Mouse (Mus musculus) heart, postnatal 14 days (tissue): ENCODE data around the gene Armc8. TPM values are rescaled to one million over a fixed set of nuclear protein-coding genes. Genes with fewer than 3 reads are reported as not detected.

Experiments used
- DNase-seq, 2 experiments: peaks; one replicate each; pipeline ENCODE4 v3.0.0; 2021 to 2022
- intact Hi-C: fragments of 180-260 bp; cut with DNase I; formaldehyde crosslinking; loops from one replicate; pipeline ENCODE4 v1.15.1; 2025
- total RNA-seq, 2 experiments: library from RNA; stranded (reverse); gene quantifications; 2 replicates each; pipeline ENCODE4 v1.2.3; 2021

The Armc8 gene
- total RNA-seq, 2 experiments from 2014 or later, result 22.7 to 23.0 TPM

DNA sequence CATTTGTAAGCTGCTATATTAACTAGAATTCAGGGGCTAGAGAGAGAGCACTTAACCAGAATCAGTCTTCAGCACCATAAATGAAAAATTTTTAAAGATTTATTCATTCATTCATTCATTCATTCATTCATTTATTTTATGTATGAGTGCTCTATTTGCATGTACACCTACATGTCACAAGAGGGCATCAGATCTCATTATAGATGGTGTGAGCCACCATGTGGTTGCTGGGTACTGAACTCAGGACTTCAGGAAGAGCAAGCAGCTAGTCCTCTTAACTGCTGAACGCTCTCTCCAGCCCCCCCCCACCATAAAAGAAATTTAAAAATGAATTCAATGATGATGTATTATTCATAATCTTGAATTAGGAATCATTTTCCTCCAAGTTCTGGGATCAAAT is 22.4 kb downstream of the Armc8 start:
- intact Hi-C loops, result no loop called here
- no peak for DNase-seq

DNA sequence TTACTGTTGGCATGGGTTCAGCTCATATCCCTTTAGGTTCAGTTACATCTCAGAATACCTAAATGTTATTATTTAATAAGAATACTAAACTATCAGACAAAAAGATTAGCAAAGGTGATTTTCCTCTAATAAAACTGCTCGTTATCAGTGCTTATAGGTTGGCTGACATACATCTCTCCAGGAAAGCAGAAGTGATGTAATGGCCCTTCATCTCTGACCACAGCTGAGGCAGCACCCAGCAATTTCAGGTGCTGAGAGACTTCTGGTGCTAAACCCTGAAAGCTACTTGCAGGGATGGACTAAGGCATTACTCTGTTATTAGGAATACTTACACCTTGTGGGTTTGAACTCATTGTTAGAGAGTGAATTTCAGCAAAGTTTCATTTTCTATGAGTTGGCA is 36.8 kb downstream of the Armc8 start:
- DNase-seq, result no peak
- intact Hi-C loops, result no loop called here

DNA sequence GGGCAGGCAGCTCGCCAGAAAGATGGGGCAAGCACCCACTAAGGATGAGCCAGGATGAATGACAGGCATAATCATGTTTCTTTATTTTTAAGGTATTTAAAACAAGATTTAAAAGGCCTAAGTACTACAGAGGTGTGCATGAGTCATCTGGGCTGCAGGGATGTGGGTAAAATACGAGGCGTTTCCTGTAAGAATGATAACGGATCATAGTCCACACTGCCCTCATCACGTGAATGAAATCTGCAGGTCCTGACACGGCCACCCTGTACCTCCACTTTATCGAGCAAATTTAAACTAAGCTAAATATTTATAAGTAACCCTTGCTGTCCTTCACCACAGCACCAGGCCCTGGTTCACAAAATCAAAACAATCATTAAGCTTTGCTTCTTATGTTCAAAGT is 62.8 kb downstream of the Armc8 start:
- intact Hi-C loops, result no loop called here
- DNase-seq, result no peak

DNA sequence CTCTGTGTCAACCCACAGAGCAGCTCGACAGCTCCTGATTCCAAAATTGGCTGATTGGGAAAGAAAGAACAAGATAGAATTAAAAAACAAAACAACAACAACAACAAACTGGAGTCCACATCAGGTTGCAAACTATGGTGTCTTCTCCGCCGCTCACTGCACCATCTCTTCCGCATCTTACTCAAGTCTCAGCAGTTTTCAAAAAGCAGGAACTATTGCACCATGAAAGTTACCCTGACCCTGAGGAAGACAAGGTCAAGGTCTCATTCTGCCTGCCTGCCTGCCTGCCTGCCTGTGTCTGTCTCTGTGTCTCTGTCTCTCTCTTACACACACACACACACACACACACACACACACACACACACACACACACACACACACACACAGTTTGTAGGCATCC is 69.4 kb downstream of the Armc8 start:
- intact Hi-C loops, result no loop called here
- DNase-seq, result no peak

DNA sequence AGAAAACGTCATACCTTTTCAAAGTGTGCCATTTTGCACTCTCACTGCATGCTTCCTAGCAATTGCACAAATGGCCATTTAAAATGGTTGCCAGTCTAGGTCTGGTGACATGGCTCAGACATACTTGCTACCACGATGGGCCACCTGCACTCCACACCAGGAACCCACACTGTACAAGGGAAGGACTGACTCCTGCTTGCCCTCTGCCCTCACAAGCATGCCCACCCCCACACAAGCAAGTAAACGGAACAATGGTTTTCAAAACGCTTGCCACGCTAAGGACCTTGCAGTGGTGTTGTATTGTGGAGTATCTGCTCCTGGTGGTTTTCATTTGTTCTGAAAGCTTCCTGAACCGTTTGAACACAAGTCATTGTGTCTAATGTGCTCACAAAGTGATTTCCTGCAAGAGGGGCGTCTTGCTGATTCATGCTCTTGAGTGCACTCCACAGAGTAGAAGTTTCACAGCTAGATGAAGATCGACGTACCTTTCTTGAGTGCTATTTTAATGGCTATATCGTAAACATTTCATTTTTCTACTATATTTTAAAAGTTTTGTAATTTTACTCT is 76.0 kb downstream of the Armc8 start:
- DNase-seq, result no peak
- intact Hi-C loops, result no loop called here

DNA sequence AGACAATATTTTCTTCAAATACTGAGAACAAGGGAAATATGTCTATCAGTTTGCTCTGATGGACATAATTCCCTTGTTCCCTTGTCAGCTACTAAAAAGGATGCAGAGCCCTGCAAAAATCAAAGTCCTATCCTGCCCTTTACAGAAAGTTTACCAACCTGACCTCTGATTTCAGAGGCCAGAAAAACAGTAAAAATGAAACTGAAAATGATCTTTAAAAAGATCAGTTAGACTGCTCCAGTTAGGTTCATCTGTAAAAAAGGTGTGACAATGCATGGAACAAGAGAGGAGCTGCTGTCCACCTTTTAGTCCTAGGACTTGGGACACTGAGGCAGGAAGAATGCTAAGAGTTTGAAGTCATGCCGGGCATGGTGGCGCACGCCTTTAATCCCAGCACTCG is 77.6 kb downstream of the Armc8 start:
- DNase-seq, result no peak
- intact Hi-C loops, result no loop called here

DNA sequence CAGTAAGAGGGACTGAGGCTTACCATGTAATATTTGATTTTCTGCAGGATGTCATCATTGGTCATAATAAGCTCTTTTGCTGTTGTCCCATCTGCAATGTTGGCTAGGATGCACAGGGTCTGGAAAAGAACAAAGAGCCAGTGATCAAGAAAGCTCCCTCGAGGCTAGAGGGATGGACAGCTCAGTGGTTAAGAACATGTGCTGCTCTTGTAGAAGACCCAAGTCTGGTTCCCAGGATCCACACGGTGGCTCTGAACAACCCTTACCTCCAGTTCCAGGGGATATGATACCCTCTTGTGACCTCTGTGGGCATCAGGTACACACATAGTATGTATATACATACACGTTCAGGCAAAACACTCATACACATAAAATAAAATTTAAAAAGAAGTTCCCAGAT is 80.9 kb downstream of the Armc8 start:
- DNase-seq, result no peak
- intact Hi-C loops, result no loop called here

DNA sequence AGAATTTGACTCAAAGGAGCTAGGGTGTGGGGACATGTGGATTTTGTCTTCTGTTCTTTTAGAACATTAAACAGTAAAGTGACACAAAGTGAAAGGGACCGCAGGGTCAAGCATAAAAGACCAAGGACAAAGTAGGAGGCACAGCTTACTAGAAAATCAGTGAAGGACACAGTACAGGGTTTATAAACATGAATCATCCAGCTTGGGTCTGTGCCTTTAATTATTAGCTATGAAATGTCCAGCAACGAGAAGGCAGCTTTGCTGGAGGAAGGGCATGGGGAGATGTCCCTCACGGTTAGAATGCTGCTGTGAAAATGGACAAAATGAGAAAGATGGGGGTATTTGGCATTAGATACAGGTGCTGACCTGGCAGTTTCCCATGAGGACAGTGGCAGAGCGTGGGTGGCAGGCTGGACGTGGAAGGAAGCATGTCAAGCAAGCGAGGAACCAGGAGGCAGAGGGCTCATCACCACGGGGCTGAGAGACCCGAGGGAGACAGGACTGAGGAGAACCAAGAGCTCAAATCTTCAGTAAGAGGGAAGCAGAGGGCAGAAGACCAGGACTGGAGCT is 81.5 kb downstream of the Armc8 start:
- no peak for DNase-seq
- intact Hi-C loops, result no loop called here

DNA sequence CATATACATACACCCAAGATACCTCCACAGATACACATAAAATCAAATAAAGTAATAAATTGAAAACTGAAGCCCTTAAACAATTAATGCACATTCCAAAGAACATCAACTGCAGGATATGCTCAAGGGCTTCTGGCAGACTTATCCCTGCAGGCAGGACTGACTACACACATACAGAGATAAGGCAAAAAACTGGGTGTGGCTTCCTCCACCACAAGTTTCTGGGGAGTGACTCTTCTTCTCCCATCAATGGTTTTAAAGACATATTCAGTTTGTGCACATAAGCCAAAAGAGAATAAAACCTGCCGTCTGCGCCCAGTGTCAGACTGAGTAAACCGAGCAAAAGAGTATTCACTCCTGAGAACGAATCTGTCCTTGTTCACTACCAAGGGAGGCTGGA is 83.6 kb downstream of the Armc8 start:
- no peak for DNase-seq
- intact Hi-C loops, result no loop called here

DNA sequence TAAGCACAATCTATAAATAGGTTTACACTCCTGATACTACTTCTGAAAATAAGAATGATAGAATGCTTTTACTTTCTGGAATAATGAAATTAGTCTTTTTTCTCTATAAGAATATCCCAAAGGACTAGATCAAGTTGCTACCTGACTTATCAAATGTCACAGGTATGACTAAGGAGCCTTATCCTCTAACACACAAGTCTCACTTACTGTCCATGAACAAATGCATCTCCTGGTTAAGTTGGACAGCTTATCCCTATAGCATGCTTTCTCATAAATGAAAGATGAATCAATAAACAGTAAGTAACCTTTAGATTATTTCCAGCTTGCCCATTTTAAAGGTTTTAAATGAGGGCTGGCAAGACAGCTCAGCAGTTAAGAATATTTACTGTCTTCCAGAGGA is 84.1 kb downstream of the Armc8 start:
- DNase-seq, result no peak
- intact Hi-C loops, result no loop called here

DNA sequence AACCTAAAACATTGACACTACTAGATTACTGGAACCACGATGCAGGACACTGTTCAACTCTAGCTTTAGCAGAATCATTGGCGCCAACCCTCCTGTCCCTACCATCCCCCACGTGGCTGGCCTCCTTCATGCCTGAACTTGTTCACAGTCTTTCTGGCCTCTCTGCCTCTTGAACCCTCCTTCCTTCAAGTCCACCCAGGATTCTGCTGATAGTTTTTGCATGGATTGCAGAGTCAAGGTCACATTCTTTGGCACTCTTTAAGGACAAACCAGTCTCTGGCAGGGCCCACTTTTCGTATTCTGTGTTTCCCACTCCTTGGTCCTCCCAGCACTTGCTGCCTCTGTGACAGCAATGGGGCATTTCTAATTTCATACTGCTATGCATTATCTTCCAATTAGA is 85.5 kb downstream of the Armc8 start:
- intact Hi-C loops, result no loop called here
- no peak for DNase-seq

DNA sequence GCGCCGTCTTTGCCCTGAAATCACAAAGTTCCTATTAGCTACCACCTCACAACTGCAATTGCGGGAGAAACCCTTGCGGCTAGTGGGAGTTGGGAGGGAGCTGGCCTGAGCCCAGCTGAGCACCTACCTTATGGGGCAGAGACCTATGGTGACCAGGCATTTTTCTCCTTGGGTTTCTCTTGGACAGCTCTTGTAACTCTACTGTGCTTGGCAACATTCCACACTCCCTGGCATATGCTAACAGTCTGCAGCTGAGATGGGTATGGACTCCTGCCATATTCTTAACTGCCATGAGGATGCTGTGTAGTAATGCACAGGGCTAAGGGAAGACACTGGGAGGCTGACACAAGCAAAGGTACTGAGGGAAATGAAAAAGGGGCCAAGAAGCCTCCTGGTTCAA is 87.9 kb downstream of the Armc8 start:
- intact Hi-C loops, result no loop called here
- no peak for DNase-seq

DNA sequence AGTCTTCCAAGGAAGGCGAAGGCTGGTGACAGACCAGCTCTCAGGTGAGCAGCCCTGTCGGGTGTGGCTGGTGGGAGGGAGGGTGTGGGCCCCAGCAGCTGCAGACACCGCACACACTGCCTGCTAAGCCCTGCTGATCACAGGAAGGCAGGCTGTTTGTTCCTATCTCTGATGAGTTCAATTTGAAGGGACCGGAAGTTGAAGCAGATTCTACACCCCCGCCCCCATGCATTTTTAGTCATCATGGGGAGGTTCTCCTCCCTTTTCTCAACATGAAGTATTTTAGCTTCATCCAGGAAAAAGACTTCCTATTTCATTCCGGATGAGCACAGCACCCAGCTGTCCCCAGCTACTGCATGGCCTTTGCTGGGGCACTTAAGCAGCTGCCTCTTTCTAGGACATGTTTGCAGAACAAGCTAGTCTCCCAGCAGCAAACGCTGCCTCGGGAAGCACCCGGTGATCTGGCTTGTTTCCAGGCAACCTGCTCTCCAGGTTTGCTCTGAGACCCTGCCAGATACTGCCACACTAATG is 89.5 kb downstream of the Armc8 start:
- peak in 1 of 2 experiments; percentile 9 for DNase-seq
- intact Hi-C loops, result no loop called here

DNA sequence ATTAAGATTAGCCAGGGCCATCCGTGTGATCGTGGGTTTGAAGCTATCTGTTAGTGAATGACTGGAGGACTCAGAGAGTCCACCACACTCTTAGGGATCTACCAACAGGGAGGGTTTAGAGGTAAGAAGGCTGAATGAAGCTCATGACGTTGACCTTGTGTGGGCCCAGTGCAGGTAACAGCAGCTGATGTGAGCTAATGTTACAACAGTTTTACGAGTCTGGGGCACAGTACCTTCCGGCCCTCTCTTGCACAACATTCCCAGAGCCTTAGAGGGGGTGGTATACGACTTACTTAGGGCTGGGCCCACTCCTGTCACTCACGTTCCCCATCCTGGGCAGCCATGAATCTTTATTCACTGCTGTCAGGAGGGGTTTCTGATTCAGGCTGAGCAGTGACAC is 97.4 kb downstream of the Armc8 start:
- no peak for DNase-seq
- intact Hi-C loops, result no loop called here

DNA sequence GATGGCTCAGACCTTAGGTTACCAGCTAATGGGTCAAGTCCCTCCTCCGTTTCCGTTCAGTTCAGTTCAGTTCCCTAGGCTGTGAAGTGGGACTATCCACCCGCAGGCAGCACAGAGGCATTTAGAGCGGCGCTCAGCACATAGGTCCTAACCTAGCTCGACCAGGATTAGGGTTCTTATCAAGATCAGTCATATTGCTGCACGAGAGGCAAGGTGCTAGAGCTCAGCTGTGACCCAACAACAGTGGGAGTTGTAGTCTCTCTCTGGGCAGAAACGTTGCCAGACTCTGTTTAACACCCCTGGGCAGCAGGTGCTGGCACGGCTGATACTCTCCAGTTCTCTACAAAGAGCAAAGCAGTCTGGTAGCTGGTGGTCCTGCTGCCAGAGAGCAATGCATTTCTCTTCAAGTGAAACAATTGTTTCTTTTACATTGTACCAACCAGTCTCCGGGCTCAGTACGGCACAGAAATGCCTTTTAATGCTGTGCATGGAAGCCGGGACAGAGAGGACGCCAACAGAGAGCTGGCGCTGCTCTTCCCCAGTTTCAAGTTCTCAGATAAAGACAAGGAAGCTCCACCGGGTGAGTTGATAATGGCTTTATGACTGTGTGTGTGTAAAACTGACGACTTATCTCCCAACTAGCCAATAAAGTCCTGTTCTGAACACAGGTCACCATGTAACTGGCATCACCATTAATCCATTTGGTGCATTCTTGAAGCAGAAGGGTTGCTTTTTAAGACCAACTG is 98.2 kb downstream of the Armc8 start:
- DNase-seq, result no peak
- intact Hi-C loops, result no loop called here

DNA sequence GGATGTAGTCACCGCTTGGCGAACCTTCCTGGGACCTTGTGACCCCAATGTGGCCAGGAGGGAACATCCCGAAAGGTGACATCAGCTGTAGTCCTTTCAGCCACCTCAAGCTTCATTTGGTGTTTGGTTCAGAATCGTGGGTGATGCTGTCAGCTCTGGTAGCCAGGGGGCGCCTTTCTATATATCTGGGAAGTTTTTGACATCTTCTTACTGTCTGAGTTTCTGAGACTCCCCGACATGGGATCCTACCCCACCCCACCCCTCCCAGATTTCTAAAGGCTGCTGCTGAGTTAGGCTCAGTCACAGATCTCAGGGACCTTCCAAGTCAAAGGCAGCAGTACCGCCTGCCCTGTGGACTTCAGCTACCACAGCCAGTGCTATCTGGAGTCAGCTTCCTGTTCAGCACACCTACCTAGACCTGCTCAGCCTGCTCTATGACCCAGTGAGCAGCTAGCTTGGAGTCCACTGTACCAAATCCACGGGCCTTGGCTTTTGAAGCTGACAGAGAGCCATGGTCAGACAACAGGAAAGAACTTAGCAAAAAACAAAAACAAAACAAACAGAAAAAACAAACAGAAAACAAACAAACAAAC is 98.9 kb downstream of the Armc8 start:
- intact Hi-C loops, result no loop called here
- DNase-seq, result peak in 1 of 2 experiments; percentile 14

DNA sequence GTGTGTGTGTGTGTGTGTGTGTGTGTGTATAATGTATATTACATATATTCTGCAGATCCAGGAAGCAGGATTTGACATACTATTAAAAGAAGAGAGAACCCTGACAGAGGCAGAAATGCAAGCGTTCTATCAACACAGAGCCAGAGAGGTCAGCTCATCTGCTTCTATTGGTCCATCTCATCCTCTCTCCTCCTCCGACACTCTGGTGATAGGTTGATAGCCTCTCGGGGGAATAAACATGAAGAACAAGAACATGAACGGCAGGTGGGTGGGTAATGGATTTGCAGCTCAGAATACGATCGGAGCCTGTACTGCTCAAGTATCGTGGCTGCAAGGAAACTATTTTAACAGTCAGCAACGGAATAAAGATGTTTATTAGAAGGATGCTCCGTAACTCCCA is 100.1 kb downstream of the Armc8 start:
- DNase-seq, result no peak
- intact Hi-C loops, result no loop called here

DNA sequence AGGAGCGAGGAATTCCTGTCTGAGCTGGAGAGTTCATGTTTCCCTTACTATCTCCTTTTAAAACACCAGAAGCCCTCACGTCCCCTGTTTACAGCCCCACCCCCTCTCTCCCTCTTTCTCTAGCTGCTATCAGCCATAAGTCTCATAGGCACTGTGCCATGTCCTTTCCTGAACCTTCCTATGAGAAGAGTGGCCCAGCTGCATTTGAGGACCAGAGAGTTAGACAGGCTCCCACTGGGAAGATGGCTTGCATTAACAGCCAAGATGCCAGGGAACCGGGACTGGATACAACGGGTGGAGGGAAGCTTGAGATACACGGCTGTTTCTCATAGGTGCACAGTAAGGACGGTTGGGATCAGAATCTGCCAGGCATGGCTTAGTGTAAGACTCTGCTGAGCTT is 103.8 kb downstream of the Armc8 start:
- no peak for DNase-seq
- intact Hi-C loops, result no loop called here

DNA sequence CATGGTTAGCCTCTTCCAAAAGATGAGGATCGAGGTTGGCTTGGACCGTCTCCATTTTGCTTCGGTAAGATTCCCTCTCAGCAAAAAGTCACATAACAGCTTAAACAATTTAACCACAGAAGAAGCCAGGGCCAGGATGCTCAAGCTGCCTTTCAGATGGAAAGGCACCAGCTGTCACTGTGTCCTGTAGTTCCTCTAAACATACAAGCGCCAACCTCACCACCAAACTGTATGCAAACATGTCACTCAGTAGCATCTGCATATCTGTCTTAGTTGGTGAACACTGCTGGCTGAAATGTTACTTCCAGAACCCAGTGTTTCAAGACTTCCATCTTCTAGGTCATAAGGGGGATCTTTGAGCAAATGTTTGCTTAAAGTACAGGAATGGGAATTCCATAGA is 109.0 kb downstream of the Armc8 start:
- no peak for DNase-seq
- intact Hi-C loops, result loop anchor here (5.0 to 10.0 kb wide), 2 partner anchors 123 to 205 kb away; no protein-coding TSS in a partner anchor

DNA sequence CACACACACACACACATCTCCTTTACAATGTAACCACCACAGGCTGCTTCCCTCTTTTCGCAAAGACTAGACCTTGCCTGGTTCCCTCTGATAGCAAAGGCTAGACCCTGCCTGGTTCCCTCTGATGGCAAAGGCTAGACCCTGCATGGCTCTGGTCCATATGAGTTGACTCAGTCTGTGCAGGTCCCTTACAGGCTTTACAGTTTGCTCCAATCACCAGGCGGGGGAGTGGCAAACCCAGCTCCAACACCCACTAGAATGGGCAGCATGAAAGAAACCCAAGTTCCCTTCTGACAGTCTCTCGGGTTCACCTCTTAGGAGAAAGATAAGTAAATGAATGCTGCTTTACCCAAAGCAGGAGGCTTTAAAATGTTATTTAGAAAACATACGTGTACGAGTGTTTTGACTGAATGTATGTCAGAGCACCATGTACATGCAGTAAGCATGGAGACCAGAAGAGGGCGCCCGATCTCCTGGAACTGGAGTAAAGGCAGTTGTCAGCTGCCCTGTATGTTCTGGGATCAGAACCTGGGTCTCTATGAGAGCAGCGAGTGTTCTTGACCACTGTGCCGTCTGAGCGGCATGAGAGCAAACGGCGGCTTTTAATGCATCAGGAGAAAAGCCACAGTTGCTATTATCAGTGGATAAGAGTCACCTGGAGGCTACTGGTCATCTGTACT is 110.0 kb downstream of the Armc8 start:
- intact Hi-C loops, result loop anchor here (5.0 to 10.0 kb wide), 2 partner anchors 124 to 206 kb away; no protein-coding TSS in a partner anchor
- peak; percentile 43 to 60 for DNase-seq

DNA sequence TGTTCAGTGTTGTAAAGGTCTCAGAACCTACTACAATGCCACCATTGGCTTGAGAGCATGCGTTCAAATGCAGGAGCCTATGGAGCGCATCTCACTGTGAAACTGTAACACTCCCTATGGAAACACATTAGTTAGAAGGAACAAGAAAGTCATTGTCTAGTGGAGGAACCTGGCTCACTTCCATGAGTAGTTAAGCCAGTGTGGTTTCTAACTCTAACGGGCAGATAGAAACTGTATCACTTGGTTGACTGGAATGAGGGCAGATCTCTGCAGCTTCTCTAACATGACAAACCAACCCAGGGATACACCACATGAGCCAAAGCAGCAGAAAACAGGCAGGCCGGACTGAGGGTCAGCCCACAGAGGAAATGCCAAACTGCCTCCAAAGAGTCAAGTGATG is 114.5 kb downstream of the Armc8 start:
- no peak for DNase-seq
- intact Hi-C loops, result loop anchor here (10.0 kb wide), 1 partner anchor 211 kb away; no protein-coding TSS in a partner anchor
